Mouse (Mus musculus): ENCODE results near the gene Etv2.

- no peak for TF ChIP-seq CTCF (IDR thresholded peaks at IDR 0.05; ENCODE audit: low read depth, low read length)
- TF ChIP-seq POLR2A (IDR thresholded peaks at IDR 0.05; ENCODE audit: extremely low read depth, insufficient read depth, low read length) = no peak
Measured at GRCm38 (mm10) chr7:30590927-30591604, 44.6 kb downstream of the Etv2 start.

Data from liver, adult 2 months (tissue).